Mouse (Mus musculus) forebrain, embryonic 16.5 days (tissue): ENCODE data around the gene Krtap27-1. TPM values are rescaled to one million over a fixed set of nuclear protein-coding genes. Genes with fewer than 3 reads are reported as not detected.

Source experiments
- ATAC-seq: fragments of 200-750 bp; cut with Nextera tagmentation; 2 replicates; pipeline ENCODE4 v1.8.0; 2017; ENCODE audit warnings: mild to moderate bottlenecking, moderate library complexity
- H3K27ac ChIP-seq: fragments of 300-500 bp; sonication (generic); 2 replicates; pipeline ENCODE4 v1.5.1; 2014; ENCODE audit warnings: low read length, control low read depth
- H3K27me3 ChIP-seq: fragments of 300-500 bp; sonication (generic); replicated peaks from 2 replicates; pipeline ENCODE4 v1.6.1; 2014; ENCODE audit warnings: low read length; ENCODE audit not compliant: control insufficient read depth, insufficient read depth
- H3K36me3 ChIP-seq: fragments of 300-500 bp; sonication (generic); 2 replicates; pipeline ENCODE4 v1.6.1; 2014; ENCODE audit not compliant: control insufficient read depth, insufficient read depth
- H3K4me1 ChIP-seq: fragments of 300-500 bp; sonication (generic); replicated peaks from 2 replicates; pipeline ENCODE4 v1.6.1; 2014; ENCODE audit warnings: low read length; ENCODE audit not compliant: control insufficient read depth, insufficient read depth
- H3K4me2 ChIP-seq: fragments of 300-500 bp; sonication (generic); 2 replicates; pipeline ENCODE4 v1.6.1; 2014; ENCODE audit warnings: mild to moderate bottlenecking, low read length, control low read depth
- H3K4me3 ChIP-seq: fragments of 300-500 bp; sonication (generic); replicated peaks from 2 replicates; pipeline ENCODE4 v1.5.1; 2014; ENCODE audit warnings: mild to moderate bottlenecking, low read length, control low read depth
- H3K9ac ChIP-seq: fragments of 300-500 bp; sonication (generic); replicated peaks from 2 replicates; pipeline ENCODE4 v1.6.1; 2014; ENCODE audit warnings: low read depth, low read length, control low read depth
- H3K9me3 ChIP-seq: fragments of 300-500 bp; sonication (generic); 2 replicates; pipeline ENCODE4 v1.6.1; 2016; ENCODE audit warnings: low read length; ENCODE audit not compliant: control insufficient read depth
- WGBS: fragments of 180-500 bp; shearing (Covaris S2); extraction: QIAGEN DNeasy Blood & Tissue Kit; methylation state at CpG from one replicate; pipeline ENCODE4 v1.1.7; 2014; 5-methylcytosine and 5-hydroxymethylcytosine counted together
- polyA plus RNA-seq: library from polyadenylated mRNA; unstranded; fragments of >200 nt; fragmentation: Nextera tagmentation; extraction: Ambion mirVana; gene quantifications from 2 replicates; pipeline ENCODE4 v1.2.1, GENCODE M21; 2015

Gene Krtap27-1
- polyA plus RNA-seq: not detected in 2 replicates

DNA sequence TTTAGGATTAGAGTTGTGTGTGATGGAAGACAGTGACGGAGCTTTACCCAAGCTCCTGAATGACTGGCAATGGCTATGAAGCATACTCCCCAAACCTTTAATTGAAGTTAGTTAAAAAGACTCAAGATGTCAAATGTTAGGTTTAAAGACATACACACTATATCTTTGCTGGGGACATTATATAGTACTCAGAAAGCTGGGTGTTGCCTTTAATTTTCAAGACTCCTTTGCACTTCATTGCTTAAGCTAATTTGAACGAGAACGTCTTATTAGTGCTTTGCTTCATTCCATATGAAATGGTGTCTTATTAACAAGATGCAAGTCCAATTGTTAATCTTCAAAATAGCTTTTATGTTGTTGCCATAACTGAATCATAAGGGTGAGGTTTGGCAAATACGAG, at the start of gene Krtap27-1:
Gene Krtap27-1, minus strand, starts transcription at position 101 of the 400 bp plus-strand sequence.
- no peak for ATAC-seq
- H3K9ac ChIP-seq: no peak within 1 kb of the TSS

DNA sequence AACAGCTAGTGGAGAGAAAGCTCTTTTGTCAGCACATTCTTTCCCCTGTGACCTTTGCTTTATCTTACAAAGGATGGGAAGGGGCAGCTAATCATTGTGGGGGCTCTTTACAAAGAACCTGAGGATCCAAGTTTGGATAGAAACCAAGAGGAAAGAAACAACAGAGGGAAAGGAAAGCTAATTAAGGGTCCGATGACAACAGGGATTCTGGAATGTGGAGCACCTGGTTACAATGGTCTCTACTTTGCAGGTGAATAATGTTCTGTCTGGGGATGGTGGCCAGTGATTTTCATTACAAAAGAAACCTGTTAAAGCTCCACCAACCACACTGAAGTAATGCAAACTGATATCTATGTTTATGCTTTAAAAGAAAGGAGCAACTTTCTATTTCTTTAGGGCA, 48.6 kb upstream of the Krtap27-1 start:
- no peak for ATAC-seq
- Histone ChIP-seq H3K27me3 (no peaks in the 10 kb centered on the region), H3K36me3 (no peaks in the 10 kb centered on the region), H3K4me1 (no peaks in the 10 kb centered on the region), H3K4me2 (no peak overlapping the region), H3K9ac (no peak overlapping the region), H3K4me3 (no peak overlapping the region), H3K27ac (no peak overlapping the region), H3K9me3 (no peaks in the 10 kb centered on the region)
- 16% methylated on average over 1 of the region's 1 CpGs for WGBS

More for the DNA sequence above, at the start of gene Krtap27-1:
- no peak within 1 kb of the TSS for H3K4me2 ChIP-seq
- H3K27me3 ChIP-seq: no peaks in the 10 kb centered on the region
- H3K4me1 ChIP-seq: no peaks in the 10 kb centered on the region
- H3K9me3 ChIP-seq: no peaks in the 10 kb centered on the region
- H3K4me3 ChIP-seq: no peak within 1 kb of the TSS
- no peak within 1 kb of the TSS for H3K27ac ChIP-seq
- no peaks in the 10 kb centered on the region for H3K36me3 ChIP-seq
- 80% methylated on average over 4 of the region's 4 CpGs for WGBS

DNA sequence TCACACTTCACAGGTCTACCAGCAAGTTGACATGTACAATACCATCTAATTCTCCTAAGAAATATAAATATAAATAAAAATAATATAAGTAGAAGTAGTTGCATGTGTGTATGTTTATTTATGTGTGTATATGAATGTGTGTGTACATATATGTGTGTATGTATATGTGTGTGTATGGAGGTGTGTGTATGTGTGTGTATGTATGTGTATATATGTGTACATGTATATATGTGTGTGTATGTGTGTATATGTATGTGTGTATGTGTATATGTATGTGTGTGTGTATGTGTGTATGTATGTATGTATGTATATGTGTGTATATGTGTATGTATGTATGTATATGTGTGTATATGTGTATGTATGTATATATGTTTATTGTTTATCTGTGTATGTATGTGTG, 45.1 kb upstream of the Krtap27-1 start:
- Histone ChIP-seq H3K9ac (no peak overlapping the region), H3K9me3 (no peaks in the 10 kb centered on the region), H3K4me2 (no peak overlapping the region), H3K27ac (no peak overlapping the region), H3K27me3 (no peaks in the 10 kb centered on the region), H3K4me3 (no peak overlapping the region), H3K4me1 (no peaks in the 10 kb centered on the region), H3K36me3 (no peaks in the 10 kb centered on the region)
- ATAC-seq: no peak

DNA sequence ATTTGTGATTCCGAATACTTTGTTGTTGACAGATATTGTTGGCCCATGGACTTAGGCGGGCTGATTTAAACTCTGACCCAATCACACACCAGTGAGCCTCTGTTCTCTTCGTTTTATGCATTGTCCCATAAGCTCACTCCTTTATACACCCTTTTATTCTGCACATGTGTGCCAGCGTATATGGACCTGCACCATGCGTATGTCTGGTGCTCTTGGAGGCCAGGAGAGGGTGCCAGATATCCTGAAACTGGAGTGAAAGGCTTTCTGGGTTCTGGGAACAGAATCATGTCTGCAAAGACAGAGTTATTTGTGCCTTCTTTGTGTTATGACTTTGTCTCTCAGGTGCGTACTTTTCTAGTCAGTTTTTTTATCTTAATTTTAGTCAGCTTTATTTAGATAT, 39.8 kb upstream of the Krtap27-1 start:
- H3K4me1 ChIP-seq: no peaks in the 10 kb centered on the region
- ATAC-seq: no peak
- no peaks in the 10 kb centered on the region for H3K36me3 ChIP-seq
- no peak overlapping the region for H3K4me2 ChIP-seq
- H3K9ac ChIP-seq: no peak overlapping the region
- no peak overlapping the region for H3K4me3 ChIP-seq
- no peaks in the 10 kb centered on the region for H3K9me3 ChIP-seq
- WGBS: 84% methylated on average over 6 of the region's 6 CpGs
- no peak overlapping the region for H3K27ac ChIP-seq
- H3K27me3 ChIP-seq: no peaks in the 10 kb centered on the region

DNA sequence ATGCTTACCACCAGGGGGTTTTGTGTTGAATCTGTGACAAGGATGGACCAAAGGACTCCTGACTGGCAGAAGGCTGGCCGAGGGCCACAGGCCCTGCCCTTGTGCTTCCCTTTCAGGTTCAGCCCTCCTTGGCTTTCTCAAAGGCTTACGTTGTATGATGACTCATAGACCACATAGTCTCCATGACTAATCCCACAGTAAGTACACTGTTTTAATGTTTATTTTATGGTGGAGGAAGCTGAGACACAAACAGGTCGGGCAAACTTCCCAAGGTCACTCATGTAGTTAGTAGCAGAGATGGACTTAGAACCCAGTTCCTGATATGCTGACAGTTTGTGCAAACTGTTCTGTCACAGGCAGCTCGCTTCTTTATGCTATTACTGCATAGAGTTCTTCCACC, 39.3 kb upstream of the Krtap27-1 start:
- 79% methylated on average over 4 of the region's 4 CpGs for WGBS
- no peak overlapping the region for H3K4me2 ChIP-seq
- no peak overlapping the region for H3K9ac ChIP-seq
- no peaks in the 10 kb centered on the region for H3K36me3 ChIP-seq
- no peaks in the 10 kb centered on the region for H3K27me3 ChIP-seq
- H3K4me1 ChIP-seq: no peaks in the 10 kb centered on the region
- no peak overlapping the region for H3K27ac ChIP-seq
- no peak for ATAC-seq
- no peaks in the 10 kb centered on the region for H3K9me3 ChIP-seq
- no peak overlapping the region for H3K4me3 ChIP-seq

DNA sequence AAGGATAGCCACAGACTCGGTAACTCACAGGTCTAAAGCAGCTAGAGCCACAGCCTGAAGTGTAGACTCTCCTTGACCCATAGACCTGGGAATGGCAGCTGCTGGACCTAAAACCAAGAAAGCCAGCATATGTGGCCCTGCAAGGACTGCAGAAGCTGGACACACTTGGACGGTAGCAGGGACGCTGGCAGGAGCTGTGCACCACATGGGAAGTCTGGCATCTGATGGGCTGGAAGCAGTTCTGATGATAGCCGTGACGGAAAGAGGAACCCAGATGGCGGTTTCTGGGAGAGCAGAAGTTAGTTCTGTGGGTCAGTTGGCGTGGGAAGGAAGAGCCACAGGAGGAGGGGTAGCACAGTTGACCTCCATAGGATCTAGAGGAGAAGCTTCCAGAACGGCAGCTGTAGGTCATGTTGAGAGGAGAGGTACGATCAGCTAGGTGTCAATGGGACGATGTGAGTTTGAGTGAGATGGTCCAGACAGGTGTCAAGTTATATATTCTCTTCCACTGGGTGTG, 36.1 kb upstream of the Krtap27-1 start, which contains the start of gene 2310061N02Rik:
Gene 2310061N02Rik, minus strand, starts transcription at position 467 of the 517 bp plus-strand sequence.
- no peaks in the 10 kb centered on the region for H3K27me3 ChIP-seq
- H3K4me1 ChIP-seq: no peaks in the 10 kb centered on the region
- H3K4me2 ChIP-seq: no peak within 1 kb of the TSS
- H3K4me3 ChIP-seq: no peak within 1 kb of the TSS
- no peaks in the 10 kb centered on the region for H3K36me3 ChIP-seq
- ATAC-seq: no peak
- H3K27ac ChIP-seq: no peak within 1 kb of the TSS
- no peak within 1 kb of the TSS for H3K9ac ChIP-seq
- WGBS: 88% methylated on average over 10 of the region's 10 CpGs
- no peaks in the 10 kb centered on the region for H3K9me3 ChIP-seq

DNA sequence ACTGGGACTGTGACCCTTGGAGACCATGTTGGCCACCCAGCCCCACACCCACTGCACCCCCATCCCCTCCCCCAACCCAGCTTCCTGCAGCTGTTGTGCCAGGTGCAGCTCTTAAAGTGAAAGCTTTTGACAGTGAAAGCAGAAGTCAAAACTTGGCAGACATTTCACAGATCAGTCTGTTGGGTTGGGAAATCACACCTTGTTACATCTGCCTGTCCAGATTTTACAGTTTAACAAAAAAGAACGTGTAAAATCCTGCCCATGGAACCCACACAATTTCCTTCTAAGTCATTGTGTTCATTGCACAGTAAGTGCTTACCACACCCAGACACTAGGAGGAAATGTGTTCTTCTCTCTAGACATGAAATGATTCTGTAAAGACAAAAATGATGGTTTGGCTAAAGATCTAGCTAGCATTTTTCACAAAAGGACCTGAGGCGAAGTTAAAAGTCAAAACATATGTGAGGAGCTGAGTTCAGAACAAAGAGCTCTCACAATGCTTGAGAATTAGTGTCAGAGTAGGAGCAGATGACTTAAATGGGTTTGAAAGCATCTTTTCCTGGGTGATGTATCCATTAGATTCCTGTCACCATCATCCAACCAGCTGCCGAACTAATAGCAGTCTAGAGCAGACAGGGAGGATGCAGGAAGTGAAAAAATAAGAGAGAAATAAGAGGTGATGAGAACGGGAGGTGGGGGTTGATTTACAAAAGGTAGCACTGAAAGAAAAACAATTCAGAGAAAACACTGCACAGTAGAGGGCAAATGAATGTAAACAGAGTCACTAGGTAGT, 29.8 kb upstream of the Krtap27-1 start:
- 51% methylated on average over 4 of the region's 4 CpGs for WGBS

DNA sequence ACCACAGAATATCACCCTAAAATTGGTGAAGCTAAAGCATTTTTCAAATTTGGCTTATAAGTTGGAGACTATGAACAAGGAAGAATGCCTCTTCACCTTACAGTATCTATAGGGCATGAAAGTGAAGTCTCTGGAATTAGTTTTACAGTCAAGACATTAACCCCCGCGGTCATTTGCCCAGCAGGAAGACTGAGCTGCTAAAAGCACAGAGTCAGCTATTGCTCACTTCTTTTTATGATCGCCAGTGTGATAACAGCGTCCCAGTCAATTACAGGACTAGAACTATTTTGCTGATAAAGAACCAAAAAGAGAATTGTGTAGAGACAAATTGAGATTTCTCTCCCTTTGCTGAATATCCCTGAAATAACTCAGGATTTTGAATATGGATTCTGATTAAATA, 24.8 kb upstream of the Krtap27-1 start:
- Histone ChIP-seq H3K9me3 (no peaks in the 10 kb centered on the region), H3K4me2 (no peak overlapping the region), H3K4me3 (no peak overlapping the region), H3K4me1 (peaks cover 4% of the 10 kb centered on the region), H3K36me3 (no peaks in the 10 kb centered on the region), H3K9ac (no peak overlapping the region), H3K27me3 (no peaks in the 10 kb centered on the region), H3K27ac (no peak overlapping the region)
- ATAC-seq: no peak
- WGBS: 90% methylated on average over 4 of the region's 4 CpGs

More for the DNA sequence above, 29.8 kb upstream of the Krtap27-1 start:
- H3K4me1 ChIP-seq: peaks cover 4% of the 10 kb centered on the region
- no peaks in the 10 kb centered on the region for H3K27me3 ChIP-seq
- no peak overlapping the region for H3K9ac ChIP-seq
- no peak overlapping the region for H3K4me2 ChIP-seq
- peak; percentile 58 for ATAC-seq
- no peaks in the 10 kb centered on the region for H3K9me3 ChIP-seq
- no peak overlapping the region for H3K27ac ChIP-seq
- H3K36me3 ChIP-seq: no peaks in the 10 kb centered on the region
- H3K4me3 ChIP-seq: no peak overlapping the region

DNA sequence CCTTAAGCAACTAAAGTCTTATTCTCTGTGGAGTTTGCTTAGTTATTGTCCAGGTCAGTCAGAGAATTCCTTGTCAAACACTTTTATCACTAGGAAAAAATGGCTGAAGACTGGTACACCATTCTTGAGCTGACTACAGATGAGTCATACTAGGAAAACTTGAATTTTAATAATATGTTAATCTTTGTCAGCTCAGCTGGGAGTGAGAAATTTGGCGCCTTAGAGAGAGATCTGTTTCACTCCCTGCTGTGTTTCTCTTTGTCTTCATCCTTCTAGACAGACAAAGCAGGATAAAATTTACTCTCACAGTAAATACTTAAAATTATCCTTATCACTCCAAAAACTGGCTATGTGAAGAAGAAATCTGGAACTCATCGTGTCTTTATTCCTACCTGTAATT, 9.8 kb upstream of the Krtap27-1 start:
- H3K4me3 ChIP-seq: no peak overlapping the region
- no peak overlapping the region for H3K4me2 ChIP-seq
- 25% methylated on average over 2 of the region's 2 CpGs for WGBS
- no peaks in the 10 kb centered on the region for H3K4me1 ChIP-seq
- H3K27me3 ChIP-seq: no peaks in the 10 kb centered on the region
- no peak overlapping the region for H3K9ac ChIP-seq
- no peaks in the 10 kb centered on the region for H3K36me3 ChIP-seq
- no peaks in the 10 kb centered on the region for H3K9me3 ChIP-seq
- H3K27ac ChIP-seq: no peak overlapping the region
- peak; percentile 90 for ATAC-seq
